Mouse (Mus musculus): ENCODE results near the gene Brdt.

Brdt gene

GRCm38 (mm10) chr5:107412285-107412684, 81.3 kb downstream of the Brdt start:
- no peak for DNase-seq

GRCm38 (mm10) chr5:107415098-107415497, 84.1 kb downstream of the Brdt start:
- no peak for DNase-seq

DNA sequence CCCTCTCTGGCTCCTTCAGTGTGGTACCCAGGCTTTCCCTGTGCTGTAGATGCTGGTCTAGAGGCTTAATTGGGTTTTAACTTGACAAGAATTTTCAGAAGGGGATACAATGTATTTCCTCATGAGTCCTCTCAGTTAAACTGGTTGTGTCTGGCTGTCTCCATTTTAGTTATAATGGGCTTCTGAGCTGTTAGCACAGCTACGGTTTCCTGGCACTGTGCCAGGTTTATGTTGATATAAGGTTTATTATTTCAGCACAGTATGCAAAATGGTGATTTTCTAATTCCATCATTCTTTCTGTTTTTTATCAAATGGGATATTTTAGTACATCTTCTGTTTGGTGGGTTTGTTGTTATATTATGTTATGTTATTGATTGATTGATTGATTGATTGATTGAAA, 90.7 kb downstream of the Brdt start:
- no peak for DNase-seq

DNA sequence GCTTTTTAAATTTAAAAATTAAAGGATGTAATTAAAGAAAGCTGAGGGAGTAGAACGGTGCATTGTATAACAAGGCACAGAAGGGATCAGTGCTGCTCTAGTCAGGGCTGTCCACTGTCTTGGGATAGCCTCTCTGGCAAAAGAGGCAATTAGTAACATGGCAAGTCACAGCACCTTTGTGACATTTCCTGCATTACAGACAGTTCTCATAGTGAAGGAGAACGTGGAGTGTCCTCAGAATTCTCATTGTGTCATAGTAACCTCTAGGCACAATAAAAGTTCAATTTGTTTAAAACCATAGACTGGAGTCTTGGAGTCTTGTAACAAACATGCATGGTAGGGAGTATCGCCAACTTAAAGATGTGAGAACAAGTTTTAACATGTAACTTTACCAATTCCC, 100.3 kb downstream of the Brdt start, which contains the start of gene Lpcat2b:
Gene Lpcat2b (plus strand): TSS at position 301 of the 400 bp plus-strand sequence.
- no peak for DNase-seq

DNA sequence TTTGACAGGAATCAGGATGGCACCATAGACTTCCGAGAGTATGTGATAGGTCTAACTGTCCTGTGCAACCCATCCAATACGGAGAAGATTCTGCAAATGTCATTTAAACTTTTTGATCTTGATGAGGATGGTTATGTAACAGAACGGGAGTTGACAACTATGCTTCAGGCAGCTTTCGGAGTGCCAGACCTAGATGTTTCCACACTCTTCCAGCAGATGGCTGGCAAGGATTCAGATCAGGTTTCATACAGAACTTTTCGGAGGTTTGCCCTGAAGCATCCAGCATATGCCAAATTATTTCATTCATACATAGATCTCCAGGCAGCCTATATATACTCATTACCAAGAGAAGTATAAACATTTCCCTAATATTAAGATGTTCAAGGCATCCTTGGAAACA, 103.0 kb downstream of the Brdt start:
- DNase-seq: no peak

DNA sequence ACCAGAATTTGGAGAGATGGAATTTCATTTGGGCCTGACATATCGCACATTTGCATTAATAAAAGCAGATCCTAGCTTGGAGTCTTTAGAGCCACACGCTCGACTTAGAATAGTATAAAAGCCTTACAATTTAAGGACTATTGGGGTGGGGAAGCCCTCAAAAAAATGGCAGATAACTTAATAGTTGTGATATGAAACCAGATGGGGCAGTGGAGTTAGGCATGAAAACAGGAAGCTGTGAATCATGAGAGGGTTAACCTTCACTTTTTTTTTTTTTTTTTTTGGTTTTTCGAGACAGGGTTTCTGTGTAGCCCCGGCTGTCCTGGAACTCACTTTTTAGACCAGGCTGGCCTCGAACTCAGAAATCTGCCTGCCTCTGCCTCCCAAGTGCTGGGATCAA, 105.2 kb downstream of the Brdt start:
- no peak for DNase-seq
